Mouse (Mus musculus): ENCODE data around the gene Arl4c. TPM values are rescaled to one million over a fixed set of nuclear protein-coding genes. Genes with fewer than 3 reads are reported as not detected.

The Arl4c gene
- polyA plus RNA-seq, 1 experiment, result 11.0 TPM

GRCm38 (mm10) chr1:88729496-88729895, 27.5 kb upstream of the Arl4c start:
- TF ChIP-seq FLI1 (IDR thresholded peaks at IDR 0.05; ENCODE audit: low read length), result no peak
- TF ChIP-seq GATA1 (IDR thresholded peaks at IDR 0.05; ENCODE audit: borderline replicate concordance, low read length), result no peak
- H3K4me1 ChIP-seq, result no peaks in the 10 kb centered on the region
- H3K4me3 ChIP-seq (replicated peaks), result no peak overlapping the region
- peaks cover 13% of the 10 kb centered on the region for H3K27me3 ChIP-seq (replicated peaks)
- H3K9me3 ChIP-seq, result 0 out of 2 replicates have a peak, but pooled peaks cover 8% of the 10 kb centered on the region
- no peaks in the 10 kb centered on the region for H3K36me3 ChIP-seq (replicated peaks; ENCODE audit: low read length)

- TF ChIP-seq GATA1 (IDR thresholded peaks at IDR 0.05; ENCODE audit: borderline replicate concordance, low read length) (no peak), FLI1 (IDR thresholded peaks at IDR 0.05; ENCODE audit: low read length) (no peak)
These were observed 25.3 kb upstream of the Arl4c start for GRCm38 (mm10) chr1:88727369-88727768.

GRCm38 (mm10) chr1:88725716-88726115, 23.7 kb upstream of the Arl4c start:
- TF ChIP-seq GATA1 (IDR thresholded peaks at IDR 0.05; ENCODE audit: borderline replicate concordance, low read length) (no peak), FLI1 (IDR thresholded peaks at IDR 0.05; ENCODE audit: low read length) (no peak)
- Histone ChIP-seq H3K4me1 (no peaks in the 10 kb centered on the region), H3K27me3 (replicated peaks) (peaks cover 10% of the 10 kb centered on the region), H3K36me3 (replicated peaks; ENCODE audit: low read length) (no peaks in the 10 kb centered on the region), H3K9me3 (peaks cover 18% of the 10 kb centered on the region), H3K4me3 (replicated peaks) (no peak overlapping the region)

More at GRCm38 (mm10) chr1:88727369-88727768, 25.3 kb upstream of the Arl4c start:
- Histone ChIP-seq H3K4me1 (no peaks in the 10 kb centered on the region), H3K9me3 (peaks cover 17% of the 10 kb centered on the region), H3K4me3 (replicated peaks) (no peak overlapping the region), H3K36me3 (replicated peaks; ENCODE audit: low read length) (no peaks in the 10 kb centered on the region), H3K27me3 (replicated peaks) (peaks cover 12% of the 10 kb centered on the region)

GRCm38 (mm10) chr1:88720626-88721229, 18.7 kb upstream of the Arl4c start:
- no peak overlapping the region for H3K4me3 ChIP-seq (replicated peaks)
- no peaks in the 10 kb centered on the region for H3K4me1 ChIP-seq
- no peak for TF ChIP-seq FLI1 (IDR thresholded peaks at IDR 0.05; ENCODE audit: low read length)
- H3K27me3 ChIP-seq (replicated peaks), result peaks cover 16% of the 10 kb centered on the region
- no peaks in the 10 kb centered on the region for H3K36me3 ChIP-seq (replicated peaks; ENCODE audit: low read length)
- H3K9me3 ChIP-seq, result peaks cover 23% of the 10 kb centered on the region

GRCm38 (mm10) chr1:88718563-88718962, 16.5 kb upstream of the Arl4c start:
- H3K9me3 ChIP-seq, result peaks cover 19% of the 10 kb centered on the region
- H3K4me1 ChIP-seq, result no peaks in the 10 kb centered on the region
- peaks cover 22% of the 10 kb centered on the region for H3K27me3 ChIP-seq (replicated peaks)
- TF ChIP-seq GATA1 (IDR thresholded peaks at IDR 0.05; ENCODE audit: borderline replicate concordance, low read length), result no peak
- TF ChIP-seq FLI1 (IDR thresholded peaks at IDR 0.05; ENCODE audit: low read length), result no peak
- H3K4me3 ChIP-seq (replicated peaks), result no peak overlapping the region
- H3K36me3 ChIP-seq (replicated peaks; ENCODE audit: low read length), result no peaks in the 10 kb centered on the region

GRCm38 (mm10) chr1:88717736-88718135, 15.7 kb upstream of the Arl4c start:
- Histone ChIP-seq H3K36me3 (replicated peaks; ENCODE audit: low read length) (no peaks in the 10 kb centered on the region), H3K4me1 (no peaks in the 10 kb centered on the region), H3K4me3 (replicated peaks) (no peak overlapping the region), H3K9me3 (peaks cover 14% of the 10 kb centered on the region), H3K27me3 (replicated peaks) (peaks cover 22% of the 10 kb centered on the region)
- TF ChIP-seq FLI1 (IDR thresholded peaks at IDR 0.05; ENCODE audit: low read length), result no peak
- TF ChIP-seq GATA1 (IDR thresholded peaks at IDR 0.05; ENCODE audit: borderline replicate concordance, low read length), result no peak

- Histone ChIP-seq H3K36me3 (replicated peaks; ENCODE audit: low read length) (no peaks in the 10 kb centered on the region), H3K4me1 (no peaks in the 10 kb centered on the region), H3K4me3 (replicated peaks) (no peak overlapping the region), H3K9me3 (peaks cover 5% of the 10 kb centered on the region; the same call in 1 of the 2 replicates), H3K27me3 (replicated peaks) (peaks cover 43% of the 10 kb centered on the region)
- no peak for TF ChIP-seq FLI1 (IDR thresholded peaks at IDR 0.05; ENCODE audit: low read length)
- TF ChIP-seq GATA1 (IDR thresholded peaks at IDR 0.05; ENCODE audit: borderline replicate concordance, low read length), result no peak
These were observed 10.0 kb upstream of the Arl4c start for GRCm38 (mm10) chr1:88712011-88712410.

GRCm38 (mm10) chr1:88708646-88709305, 6.8 kb upstream of the Arl4c start:
- Histone ChIP-seq H3K36me3 (replicated peaks; ENCODE audit: low read length) (no peaks in the 10 kb centered on the region), H3K9me3 (no peaks in the 10 kb centered on the region), H3K4me3 (replicated peaks) (no peak overlapping the region), H3K27me3 (replicated peaks) (peaks cover 49% of the 10 kb centered on the region), H3K4me1 (peaks cover 12% of the 10 kb centered on the region)
- TF ChIP-seq GATA1 (IDR thresholded peaks at IDR 0.05; ENCODE audit: borderline replicate concordance, low read length) (no peak), FLI1 (IDR thresholded peaks at IDR 0.05; ENCODE audit: low read length) (no peak)

GRCm38 (mm10) chr1:88708191-88708590, 6.2 kb upstream of the Arl4c start:
- Histone ChIP-seq H3K9me3 (no peaks in the 10 kb centered on the region), H3K36me3 (replicated peaks; ENCODE audit: low read length) (no peaks in the 10 kb centered on the region), H3K4me1 (peaks cover 12% of the 10 kb centered on the region), H3K4me3 (replicated peaks) (no peak overlapping the region), H3K27me3 (replicated peaks) (peaks cover 53% of the 10 kb centered on the region)
- TF ChIP-seq GATA1 (IDR thresholded peaks at IDR 0.05; ENCODE audit: borderline replicate concordance, low read length), result no peak
- TF ChIP-seq FLI1 (IDR thresholded peaks at IDR 0.05; ENCODE audit: low read length), result no peak

- no peaks in the 10 kb centered on the region for H3K9me3 ChIP-seq
- H3K4me3 ChIP-seq (replicated peaks), result no peak overlapping the region
- peaks cover 57% of the 10 kb centered on the region for H3K27me3 ChIP-seq (replicated peaks)
- H3K4me1 ChIP-seq, result peaks cover 15% of the 10 kb centered on the region
- H3K36me3 ChIP-seq (replicated peaks; ENCODE audit: low read length), result no peaks in the 10 kb centered on the region
- TF ChIP-seq GATA1 (IDR thresholded peaks at IDR 0.05; ENCODE audit: borderline replicate concordance, low read length) (no peak), FLI1 (IDR thresholded peaks at IDR 0.05; ENCODE audit: low read length) (no peak)
These were observed 5.5 kb upstream of the Arl4c start for GRCm38 (mm10) chr1:88707536-88707935.
